Mouse (Mus musculus) adrenal gland, adult 8-10 months (tissue): Measurements from ENCODE around the gene Dab2ip. TPM values are rescaled to one million over a fixed set of nuclear protein-coding genes. Genes with fewer than 3 reads are reported as not detected.

ENCODE experiments used
- DNase-seq: peaks from one replicate; pipeline ENCODE4 v3.0.0; 2022
- total RNA-seq, 4 experiments: library from RNA; stranded (reverse); gene quantifications; 2 replicates each; pipeline ENCODE4 v1.2.4; 2022

The Dab2ip gene
- total RNA-seq, 4 experiments from 2014 or later = 84.5 to 95.8 (median 90.0) TPM

DNA sequence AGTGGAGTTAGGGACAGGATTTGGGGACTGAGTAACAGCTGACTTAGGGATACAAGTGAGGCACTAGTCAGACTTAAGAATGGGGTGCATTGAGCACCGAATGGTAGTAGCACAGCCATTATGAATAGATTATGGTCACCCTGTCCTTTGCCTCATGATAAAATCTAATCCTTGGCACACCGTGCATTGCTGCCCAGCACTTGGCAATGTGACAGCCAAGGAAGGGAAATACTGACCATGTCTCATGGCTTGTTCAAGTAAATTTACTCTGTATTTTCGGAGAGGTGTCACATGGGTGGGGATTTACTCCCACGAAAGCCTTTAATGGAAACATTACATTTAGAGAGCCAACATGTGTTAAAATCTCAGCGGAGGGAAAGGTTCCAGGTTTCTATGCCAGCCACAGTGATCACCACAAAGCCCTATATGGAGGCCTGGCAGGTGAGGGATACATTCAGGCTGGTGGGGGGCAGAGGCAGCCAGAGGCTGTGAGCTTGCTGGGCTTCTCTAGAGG, 129.5 kb downstream of the Dab2ip start:
- DNase-seq = no peak

DNA sequence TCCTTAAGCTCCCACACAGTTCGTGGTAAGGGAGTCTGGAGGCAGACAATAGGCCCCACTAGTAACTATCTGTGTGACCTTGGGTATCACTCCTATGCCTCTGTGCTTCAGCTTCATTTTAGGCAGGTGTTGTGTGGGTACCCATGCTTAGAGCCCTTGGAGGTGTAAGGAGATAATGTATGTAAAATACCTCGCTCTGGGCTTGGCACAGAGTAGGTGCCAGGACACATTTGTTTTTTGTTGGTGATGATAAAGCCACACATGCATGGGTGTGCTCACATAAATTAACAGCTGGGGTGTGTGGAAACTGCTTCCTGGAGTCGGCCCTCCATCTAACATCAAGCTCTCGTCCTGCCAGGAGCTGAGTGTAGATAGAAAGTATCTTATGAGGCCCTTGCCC, 130.1 kb downstream of the Dab2ip start:
- DNase-seq = no peak

DNA sequence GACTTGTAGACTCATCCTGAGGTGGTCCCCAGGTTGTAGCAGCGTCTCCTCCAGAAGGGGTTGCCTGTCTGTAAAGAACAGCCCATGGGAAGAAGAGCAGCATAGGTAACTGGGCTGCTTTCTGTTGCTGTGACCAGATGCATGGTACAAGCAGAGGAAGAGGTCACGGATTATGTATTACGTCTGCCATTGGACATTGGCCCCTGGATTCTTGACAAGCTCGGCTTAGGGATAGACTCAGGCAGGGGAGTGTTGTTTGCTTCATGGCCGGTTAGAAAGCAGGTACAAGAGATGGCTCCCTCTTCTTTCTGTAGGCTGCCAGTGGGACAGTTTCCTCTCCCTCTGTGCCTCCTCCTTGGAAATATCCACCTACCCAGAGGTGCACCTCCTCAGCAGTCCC, 130.5 kb downstream of the Dab2ip start:
- no peak for DNase-seq

DNA sequence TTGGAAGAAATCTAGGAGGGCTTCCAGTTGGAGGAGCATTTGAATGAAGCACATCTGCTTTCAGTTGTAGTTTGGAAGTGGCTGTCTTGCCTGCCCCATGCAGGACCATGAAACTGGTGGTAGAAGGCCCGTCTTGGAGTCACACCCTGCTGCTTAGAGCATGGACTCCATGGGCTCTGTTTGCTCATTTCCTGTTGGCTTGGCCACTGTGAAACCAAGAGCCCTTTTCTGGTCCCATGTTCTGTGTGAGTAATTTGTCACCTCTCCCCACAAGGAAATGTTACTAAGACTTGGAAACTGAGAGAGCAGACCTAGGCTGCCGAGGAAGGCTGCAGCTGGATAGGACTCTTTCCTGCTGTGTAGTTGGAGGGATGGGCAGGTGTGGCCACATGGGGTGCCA, 131.8 kb downstream of the Dab2ip start:
- DNase-seq = no peak

DNA sequence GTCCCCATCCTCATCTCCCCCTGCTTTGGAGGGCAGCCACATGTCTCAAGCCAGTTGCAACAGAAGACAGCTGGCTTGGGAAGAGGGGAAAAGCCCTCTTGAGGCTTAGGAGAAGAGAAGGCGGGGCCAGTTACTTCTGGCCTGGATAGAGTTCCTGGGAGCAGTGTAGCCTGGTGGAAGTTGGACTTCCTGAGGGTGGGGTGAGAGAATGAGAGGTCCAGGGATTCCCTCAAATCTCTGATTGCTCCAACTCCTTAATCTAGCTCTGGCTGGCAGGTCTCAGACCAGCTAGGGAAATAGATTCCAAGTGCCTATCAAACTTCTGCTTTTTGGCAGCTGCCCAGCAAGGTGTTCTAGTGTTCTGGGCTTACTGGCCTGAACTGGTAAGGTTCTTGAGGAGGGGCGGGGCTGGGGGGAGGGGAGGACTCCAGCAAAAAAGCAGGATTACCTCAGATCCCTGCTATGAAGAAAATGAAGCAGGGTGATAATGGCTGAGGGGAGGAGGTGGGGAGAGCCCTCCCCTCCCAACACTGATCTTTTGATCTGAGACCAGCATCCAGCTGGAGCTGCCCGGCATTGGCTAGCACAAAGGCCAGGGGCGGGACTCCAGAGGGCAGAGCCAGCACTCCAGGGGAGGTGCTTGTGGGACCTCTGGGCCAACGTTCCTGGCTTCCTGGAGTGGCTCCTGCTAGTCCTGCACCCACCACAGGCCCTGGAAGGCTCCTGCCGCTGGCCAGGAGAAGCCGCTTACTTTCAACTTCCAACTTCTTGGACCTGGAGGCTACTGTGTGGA, 133.4 kb downstream of the Dab2ip start:
- peak; percentile 78 for DNase-seq

DNA sequence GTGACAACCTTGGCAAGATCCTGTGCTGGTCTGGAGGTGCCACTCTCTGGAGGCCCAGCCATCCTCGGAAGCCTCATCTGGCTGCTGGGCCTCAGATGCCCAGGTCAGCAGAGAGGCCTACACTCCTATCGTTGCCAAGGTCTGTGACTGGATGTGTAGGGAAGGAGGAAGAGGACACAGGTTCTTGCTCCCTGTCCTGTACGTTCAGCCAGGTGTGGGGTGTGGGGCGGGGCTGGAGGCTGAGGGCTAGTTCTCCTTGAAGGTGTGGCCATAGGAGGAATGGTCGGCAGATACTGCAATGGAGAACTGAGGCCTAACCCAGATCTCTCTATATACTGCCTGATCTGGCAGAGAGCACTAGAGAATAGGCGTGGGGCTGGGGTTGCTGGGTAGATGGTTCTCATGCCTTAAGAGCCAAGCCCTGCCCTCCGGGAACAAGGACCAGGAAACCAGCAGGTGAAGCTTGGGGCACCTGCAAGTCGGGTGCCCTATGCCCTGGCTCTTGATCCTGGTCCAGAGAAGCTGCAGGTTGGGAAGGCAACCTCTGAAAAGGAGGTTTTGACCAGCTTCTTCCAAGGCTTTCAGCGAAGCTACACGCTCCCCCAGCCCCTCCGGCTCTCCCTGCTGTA, 134.3 kb downstream of the Dab2ip start:
- DNase-seq = no peak

DNA sequence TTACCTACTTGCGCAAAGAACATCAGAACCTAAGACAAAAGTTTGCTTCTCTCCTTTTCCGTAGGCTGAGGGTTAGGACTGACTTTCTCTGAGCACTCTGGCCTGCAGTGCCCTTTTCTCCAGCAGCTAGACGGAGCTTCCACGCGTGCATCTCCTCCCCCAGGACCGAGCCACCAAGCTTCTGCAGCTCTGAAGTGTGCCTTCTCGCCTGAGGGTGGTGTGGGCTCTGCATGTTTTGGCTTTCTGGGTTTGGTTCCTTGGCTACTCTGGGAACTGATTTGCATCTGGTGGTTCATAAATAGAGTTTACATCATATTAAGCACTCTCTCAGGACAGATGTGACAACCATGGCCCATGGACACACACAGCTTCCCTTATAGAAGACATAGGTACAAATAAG, 135.0 kb downstream of the Dab2ip start:
- DNase-seq = no peak

DNA sequence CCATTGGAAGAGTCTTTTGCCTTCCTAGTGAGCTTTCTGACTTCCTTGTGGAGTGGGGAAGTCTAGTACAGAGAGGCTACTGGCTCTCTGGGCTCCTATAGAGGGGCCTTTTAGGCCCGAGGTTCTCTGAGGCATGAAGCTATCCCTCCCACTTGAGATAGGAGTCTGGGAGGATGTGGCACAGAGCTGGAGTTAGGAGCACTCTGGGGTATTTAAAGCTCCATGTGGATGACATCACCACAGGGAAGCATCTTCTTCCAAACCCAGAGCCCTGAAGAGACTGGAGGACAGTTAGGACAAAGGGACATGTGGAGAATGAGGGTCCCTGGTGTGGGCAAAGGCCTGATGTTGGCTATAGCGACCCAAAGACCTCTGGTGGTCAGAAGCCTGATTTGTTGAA, 136.0 kb downstream of the Dab2ip start:
- no peak for DNase-seq

DNA sequence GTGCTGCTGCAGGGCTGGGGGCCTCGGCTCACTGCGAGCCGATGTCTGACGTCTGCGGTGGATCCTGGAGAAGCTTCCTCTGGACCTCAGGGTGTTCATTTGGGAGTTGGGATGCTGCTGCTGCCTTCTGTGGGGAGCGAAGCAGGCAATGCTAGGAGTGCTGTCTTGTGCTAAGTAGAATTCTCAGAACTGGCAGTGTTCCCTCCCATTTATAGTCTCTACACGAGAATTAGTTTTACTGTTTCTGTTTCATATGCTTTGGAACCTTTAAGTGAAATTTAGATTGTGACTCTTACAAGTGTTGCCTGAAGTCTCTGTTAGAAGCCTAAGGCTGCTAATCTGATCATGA, 138.1 kb downstream of the Dab2ip start:
- DNase-seq = no peak

DNA sequence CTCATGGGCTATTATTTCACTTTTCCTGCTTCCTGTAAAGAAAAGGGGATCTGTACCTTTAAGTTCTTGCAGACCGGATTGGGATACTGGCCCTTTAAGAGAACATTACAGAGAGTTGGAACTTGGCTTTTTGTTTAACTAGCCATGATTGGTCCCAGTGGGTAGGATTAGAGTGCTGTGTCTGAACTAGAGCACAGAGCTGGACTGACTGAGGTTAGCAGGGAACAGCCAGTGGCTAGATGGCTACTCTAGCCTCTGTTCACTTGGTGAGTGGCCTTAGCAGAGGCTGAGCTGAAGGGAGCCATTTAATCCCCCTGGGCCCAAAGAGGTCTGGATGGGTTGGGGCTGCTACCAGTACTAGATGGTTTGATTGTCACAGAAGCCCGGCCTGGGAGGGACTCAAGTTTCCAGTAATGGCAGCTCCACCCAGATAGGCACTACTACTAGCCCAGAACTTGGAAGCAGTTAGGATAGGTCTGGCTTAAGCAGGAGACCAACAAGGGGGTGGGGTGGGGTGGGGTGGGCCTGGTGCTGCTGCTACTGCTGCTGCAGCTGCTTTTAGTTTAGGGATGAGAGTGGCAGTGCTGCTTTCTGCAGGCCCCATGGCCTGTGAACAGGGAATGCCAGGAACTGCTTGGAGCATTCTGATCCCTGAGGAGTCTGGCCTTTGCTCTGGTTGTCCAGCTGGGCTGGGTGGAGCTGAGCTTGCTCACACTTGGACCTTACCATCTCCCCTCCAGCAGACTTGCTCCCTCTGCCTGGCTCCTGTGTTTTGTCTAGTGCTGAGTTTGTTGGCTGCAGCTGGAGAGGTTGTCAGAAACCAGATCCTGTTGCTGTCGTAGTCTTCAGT, 138.7 kb downstream of the Dab2ip start:
- DNase-seq = no peak

DNA sequence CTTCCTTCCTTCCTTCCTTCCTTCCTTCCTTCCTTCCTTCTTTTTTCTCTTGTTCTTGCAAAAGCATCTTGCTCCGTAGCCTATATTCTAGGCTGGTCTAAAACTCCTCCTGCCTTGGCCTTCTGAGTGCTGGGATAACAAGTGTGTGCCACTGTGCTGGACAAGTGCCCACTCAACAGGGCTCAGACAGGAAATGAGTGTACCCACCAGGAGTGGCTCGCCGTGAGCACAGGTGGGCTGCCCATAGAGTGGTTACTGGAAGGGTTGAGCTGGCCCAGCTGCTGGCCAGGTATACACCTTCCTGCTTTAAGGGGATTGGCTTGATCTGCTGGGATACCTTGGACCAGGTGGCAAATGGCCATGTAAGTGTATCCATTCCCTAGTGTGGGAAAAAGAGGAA, 139.7 kb downstream of the Dab2ip start:
- DNase-seq = no peak

DNA sequence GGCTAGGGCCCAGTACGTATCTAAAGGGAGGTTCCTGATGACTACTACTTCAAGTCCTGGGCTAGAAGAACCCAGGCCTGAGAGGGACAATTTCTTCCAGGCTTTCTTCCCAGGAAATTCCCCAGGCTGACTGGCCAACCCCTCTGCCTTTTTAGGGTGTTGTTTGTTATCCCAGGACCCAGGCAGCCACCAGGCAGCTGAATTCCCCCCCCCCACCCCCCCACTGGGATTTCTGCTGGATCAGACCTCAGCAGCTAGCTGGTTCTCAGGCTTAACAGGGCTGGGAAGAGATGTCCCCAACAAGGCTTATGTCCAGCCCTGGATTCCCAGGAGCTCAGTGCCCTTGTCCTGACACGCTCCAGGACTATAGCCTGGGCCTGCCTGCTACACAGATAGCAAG, 142.9 kb downstream of the Dab2ip start:
- DNase-seq = no peak

DNA sequence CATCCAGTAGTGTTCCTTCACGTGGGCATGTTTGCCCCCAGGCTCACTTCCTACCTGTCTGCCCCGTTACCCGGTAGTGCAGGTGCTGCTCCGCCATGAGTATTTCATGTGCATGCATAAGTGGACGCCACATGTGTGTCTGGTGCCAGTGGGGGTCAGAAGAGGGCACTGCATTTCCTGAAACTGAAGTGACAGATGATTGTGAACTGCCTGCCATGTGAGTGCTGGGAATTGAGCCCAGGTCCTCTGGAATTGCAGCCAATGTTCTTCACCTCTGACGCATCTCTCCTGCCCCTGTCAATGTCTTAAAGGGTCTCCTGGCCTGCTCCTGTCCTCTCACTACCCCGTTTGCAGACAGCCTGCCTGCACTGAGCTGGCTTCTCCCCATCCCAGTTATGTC, 143.9 kb downstream of the Dab2ip start:
- no peak for DNase-seq

DNA sequence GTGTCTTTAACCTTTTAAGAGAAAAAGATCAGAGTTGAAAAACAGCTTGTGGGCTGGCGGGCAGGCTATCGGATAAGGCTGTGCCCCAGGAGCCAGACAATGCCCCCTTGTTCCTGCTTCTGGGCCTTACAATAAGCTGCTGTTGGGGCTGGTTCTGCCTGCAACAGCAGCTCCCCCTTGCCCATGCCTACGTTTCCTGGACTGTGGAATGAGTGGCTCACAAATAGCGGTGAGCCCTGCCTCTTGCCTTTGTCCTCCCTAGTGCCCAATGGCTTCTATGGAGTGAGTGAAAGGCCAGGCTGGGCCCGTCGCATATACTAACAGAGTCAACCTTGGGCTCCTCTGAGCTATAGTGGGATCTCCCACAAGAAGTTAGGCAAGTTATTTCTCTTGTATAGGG, 144.5 kb downstream of the Dab2ip start:
- DNase-seq = no peak

DNA sequence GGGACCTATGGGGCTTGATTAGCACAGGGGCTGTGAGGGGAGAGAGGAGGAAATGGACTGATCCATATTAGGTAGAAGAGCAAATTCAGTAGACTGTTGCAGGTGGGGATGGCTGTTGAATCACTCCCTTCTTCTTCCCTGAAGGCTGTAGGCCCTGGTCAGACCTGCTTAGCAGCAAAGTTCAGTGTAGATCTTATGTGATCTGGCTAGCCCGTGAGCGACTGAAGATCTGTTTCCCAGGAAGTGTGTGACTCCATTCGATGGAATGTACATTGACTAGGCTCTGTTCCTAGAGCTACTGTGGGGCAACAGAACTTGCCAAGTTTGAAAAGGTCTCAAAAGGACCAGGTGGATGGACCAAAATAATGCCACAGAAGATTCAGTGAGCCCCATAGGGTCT, 145.2 kb downstream of the Dab2ip start:
- no peak for DNase-seq

DNA sequence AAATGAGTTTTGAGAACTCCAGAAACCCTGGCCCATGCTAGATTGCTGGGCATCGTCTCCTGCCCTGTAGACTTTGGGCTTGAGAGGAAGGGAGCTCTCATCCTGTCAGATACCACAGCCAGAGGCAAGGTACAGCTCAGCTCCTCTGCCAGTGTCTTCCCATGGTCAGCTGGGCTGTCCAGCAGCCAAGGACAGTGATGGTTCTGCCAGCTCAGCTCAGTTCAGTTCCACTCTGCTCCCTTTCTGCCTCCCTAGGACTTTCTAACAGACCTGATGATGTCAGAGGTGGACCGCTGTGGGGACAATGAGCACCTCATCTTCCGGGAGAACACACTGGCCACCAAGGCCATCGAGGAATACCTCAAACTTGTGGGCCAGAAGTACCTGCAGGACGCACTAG, 154.5 kb downstream of the Dab2ip start:
- DNase-seq = no peak

DNA sequence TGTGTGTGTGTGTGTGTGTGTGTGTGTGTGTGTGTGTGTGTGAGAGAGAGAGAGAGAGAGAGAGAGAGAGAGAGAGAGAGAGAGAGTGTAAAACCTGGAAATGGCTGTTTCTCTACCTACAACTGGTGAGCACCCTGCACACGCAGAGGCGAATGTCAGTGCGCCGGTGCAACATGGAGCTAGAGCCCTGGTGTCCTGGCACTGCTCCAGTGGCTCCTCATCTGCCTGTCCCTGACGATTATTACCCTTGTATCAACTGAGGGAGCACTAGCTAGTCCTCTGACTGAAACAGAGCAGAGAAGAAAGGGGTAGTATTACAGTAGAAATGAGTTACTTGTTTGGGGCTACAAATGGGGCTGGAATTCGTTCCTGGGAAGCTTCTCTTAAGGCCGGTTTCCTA, 155.4 kb downstream of the Dab2ip start:
- DNase-seq = no peak

DNA sequence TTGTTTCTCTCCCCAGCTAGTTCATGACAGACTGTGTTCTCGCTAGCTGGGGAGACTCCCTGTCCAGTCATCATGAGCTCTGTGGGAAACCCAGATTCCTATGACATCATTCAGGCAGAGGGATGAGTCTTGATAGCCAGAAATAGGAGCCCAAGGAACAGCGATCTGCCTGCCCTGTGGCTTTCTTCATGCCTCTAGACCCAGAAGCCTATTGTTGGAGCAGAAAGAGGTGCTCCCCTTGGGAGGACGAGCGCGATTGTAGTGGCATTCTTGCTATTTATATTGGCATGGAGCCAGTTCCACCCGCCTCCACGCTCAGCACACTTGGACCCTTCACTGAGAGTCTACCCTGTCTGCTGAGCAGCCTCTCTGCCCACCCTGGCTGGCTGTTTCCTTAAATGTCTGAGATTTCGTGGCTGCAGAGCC, 156.7 kb downstream of the Dab2ip start:
- no peak for DNase-seq

DNA sequence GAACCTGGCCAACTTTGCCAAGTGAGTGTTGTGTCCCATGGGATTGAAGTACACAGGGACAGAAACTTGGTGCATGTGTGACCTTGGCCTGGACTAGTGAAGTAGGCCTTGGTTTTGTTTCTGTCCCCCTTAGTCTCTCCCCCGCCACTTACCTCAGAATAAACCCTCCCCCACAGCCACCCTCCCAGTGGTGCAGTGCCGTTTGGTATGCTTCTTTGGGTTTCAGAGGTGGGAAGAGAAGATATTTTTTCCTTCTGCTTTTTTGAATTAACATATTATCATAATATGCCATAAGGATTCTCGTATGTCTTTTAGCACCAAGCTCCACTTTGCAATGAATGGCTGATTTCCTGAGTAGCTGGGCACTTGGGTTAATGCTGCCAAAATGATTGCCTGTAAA, 157.4 kb downstream of the Dab2ip start:
- DNase-seq = no peak

DNA sequence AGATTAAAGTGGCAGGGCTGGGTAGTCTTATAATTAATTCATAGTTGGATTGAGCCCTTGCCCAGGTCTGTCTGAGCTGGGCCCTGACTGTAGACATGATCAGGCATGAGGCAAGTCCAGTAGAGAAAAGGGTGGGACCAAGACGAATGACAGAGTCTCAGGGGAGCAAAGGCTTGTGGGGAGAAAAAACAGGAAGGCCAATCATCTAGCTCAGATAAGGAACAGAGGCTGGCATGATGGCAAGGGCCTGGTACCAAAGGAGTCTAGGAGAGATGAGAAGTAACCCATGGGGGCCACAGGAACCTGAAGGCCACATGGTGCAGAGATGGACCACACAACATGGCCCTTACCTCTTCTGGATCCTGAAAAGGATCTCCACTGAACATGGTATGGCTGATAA, 158.1 kb downstream of the Dab2ip start:
- no peak for DNase-seq

DNA sequence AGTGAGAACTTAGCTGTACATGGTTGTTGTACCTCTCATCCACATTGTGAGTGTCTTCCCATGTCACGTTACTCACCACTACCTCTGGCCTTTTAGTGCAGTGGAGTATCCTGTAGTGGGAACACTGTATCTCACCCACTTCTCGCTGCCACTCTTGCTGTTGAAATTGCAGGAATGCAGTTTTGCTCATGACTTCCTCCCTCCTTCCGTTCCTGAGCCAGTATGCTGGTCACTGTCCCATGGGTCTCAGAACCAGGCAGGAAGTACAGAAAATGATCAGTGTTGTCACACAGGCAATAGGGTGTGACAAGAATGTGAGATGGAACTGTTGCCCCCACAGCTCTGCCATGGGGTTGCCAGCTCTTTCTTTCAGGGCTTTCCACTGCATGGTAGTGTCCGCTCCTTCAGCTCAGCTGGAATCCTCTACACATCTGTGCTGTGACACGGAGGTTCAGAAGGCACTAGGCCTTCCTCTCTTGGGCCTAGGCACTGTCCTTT, 160.0 kb downstream of the Dab2ip start:
- DNase-seq = no peak

DNA sequence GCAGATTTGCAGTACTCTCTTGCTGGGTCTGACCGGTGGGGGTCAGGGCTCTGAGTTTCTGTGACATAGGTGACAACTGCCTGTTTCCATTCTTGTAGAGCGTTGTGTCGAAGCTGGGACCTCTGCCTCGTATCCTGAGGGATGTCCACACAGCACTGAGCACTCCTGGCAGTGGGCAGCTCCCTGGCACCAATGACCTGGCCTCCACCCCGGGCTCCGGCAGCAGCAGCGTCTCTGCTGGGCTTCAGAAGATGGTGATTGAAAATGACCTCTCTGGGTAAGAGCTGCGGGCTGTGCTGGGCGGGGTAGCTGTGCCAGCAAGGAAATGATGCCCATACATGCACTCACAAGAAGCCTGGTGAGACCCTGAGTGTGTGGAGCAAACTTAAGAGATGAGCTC, 160.6 kb downstream of the Dab2ip start:
- DNase-seq = no peak
